Mouse (Mus musculus) mesoderm, embryonic 11.5 days (tissue): ENCODE results near the gene Lpcat1.

Experiments
- DNase-seq: peaks from one replicate; pipeline ENCODE4 v3.0.0-alpha.2; 2012; ENCODE audit warnings: low read depth, low spot score

Gene Lpcat1

DNA sequence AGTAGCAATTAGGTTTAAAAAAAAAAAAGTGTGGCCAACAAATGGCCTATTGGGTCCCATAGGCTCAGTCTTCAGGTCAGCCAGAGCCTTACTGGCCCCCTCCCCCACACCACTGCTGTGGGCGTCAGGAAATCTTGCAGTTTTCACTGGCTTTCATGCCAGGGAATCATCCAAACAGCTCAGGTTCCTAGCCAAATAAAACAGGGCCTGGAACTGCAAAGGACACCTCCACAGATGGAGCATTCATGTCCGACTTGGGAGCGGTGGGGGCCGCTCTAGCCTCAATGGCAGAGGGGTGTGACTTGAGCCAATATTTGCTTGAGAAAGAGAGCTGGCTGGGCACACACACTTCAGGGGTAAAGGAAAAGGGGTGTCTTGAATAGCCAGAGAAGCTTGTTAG is 20.5 kb upstream of the Lpcat1 start:
- DNase-seq: peak; percentile 12

- DNase-seq: peak; percentile 8
These were observed 20.1 kb upstream of the Lpcat1 start for GRCm38 (mm10) chr13:73446943-73447342.

DNA sequence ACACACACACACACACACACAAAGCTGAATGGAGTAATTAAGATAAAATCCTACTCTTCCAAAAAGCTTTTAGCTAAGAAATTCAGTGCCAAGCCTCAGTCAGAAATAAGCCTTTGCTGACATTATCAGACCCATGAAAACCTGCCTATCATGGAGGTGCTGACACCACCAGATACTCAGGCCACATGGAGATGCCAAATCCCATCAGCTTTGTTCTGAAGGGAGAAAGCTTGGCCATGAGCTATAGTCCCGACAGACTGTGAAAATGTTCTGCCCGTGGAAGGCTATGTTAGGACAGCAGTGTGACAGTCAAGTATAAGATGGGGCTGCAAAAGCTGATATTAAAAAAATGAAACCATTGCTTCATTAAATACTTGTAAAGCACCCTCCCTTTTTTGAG is 19.5 kb upstream of the Lpcat1 start:
- no peak for DNase-seq

GRCm38 (mm10) chr13:73448201-73448600 is 18.8 kb upstream of the Lpcat1 start:
- no peak for DNase-seq

- DNase-seq: no peak
These were observed 18.3 kb upstream of the Lpcat1 start for GRCm38 (mm10) chr13:73448723-73449122.

DNA sequence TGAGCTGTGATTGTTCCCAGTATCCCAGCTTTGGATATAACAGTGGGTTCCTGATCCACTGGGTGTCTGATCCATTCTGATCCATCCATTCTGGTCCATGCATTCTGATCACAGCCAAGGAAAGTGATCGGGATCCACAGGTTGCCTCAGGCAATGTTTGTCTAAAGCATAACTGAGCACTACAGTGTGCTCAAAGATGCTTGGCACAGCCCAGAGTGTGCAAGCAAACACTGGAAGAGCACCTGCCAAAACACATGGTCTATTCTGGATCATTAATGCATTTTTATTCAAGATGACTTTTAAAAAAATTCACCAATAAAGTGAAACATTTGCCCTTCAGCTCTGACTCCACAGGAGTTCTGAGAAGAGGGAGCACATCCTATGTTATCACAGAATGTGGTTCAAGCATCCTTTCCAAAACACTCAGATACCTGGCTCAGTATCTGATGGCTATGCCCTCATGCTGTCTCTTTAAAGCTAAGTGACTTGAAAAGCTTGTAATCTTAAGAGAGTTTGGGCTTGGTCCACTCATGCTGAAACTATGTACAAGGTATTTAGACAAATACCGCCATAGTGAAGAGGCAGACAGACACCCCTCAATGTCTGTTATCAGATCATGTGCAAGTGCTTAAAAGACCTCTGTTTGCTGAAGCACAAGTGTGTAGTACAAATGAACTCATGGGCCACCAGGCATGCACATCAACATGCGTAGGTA is 13.3 kb upstream of the Lpcat1 start:
- no peak for DNase-seq

- no peak for DNase-seq
These were observed 11.7 kb upstream of the Lpcat1 start for GRCm38 (mm10) chr13:73455328-73455727.

DNA sequence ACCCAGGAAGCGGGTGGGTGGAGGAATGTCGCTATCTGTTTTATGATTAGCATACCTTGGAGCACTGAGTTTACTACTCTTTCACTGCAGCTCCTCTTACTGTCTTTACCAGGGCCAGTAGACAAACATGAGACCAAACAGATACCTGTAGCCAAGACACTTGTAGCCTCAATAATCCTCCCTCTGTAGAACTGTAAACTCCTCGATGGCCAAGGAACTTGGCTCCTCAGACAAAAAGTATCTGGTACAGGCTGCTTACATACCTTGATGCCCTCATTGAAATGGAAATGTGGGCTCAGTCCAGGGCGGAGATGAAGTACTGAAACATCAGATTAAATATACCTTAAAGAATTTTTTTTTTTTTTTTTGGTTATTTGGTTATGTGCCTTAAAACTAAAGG is 9.7 kb upstream of the Lpcat1 start:
- no peak for DNase-seq

- no peak for DNase-seq
These were observed 9.3 kb upstream of the Lpcat1 start for GRCm38 (mm10) chr13:73457741-73458140.

DNA sequence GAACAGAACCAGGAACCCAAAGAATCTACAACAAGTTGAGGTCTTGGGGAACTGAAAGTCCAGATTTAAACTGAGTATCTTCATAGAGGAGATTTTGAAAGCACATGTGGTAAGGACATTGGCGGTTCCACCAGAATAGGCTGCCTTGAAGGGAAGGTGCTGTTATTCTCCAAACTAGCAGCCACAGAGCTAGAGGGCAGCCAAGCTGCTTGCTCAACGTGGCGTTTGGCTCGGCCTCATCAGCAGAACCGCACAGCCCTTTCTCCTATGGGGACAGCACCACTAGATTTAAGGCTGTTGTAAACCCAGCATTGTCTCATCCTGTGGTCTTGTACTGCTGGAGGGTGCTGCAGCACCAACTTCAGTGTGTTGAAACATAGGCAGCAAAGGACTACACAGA is 8.3 kb upstream of the Lpcat1 start:
- DNase-seq: no peak

GRCm38 (mm10) chr13:73459189-73459850 is 7.7 kb upstream of the Lpcat1 start:
- no peak for DNase-seq

DNA sequence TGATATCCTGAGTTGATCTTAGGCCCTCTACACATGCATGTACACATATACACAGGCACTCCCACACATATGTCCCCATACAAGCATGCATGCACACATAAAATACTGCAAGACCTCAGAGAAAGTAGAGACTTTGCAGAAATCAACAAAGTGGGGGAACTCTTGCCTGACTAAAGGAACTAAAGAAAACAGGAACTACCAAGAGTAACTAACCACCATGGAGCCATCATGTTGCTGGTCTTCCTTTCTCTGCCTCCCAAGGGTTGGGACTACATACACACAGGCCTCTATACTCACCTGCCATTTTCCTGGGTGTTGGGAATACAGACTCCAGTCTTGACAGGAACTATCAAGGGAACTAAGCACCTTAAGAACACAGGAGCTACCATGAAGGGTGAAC is 5.4 kb upstream of the Lpcat1 start:
- DNase-seq: no peak

GRCm38 (mm10) chr13:73465156-73465555 is 1.8 kb upstream of the Lpcat1 start:
- DNase-seq: no peak

GRCm38 (mm10) chr13:73466411-73466810 is 586 bp upstream of the Lpcat1 start:
- DNase-seq: no peak

GRCm38 (mm10) chr13:73467421-73468237 is 632 bp downstream of the Lpcat1 start:
- DNase-seq: peak; percentile 12

- DNase-seq: no peak
These were observed 1.8 kb downstream of the Lpcat1 start for GRCm38 (mm10) chr13:73468834-73469233.

DNA sequence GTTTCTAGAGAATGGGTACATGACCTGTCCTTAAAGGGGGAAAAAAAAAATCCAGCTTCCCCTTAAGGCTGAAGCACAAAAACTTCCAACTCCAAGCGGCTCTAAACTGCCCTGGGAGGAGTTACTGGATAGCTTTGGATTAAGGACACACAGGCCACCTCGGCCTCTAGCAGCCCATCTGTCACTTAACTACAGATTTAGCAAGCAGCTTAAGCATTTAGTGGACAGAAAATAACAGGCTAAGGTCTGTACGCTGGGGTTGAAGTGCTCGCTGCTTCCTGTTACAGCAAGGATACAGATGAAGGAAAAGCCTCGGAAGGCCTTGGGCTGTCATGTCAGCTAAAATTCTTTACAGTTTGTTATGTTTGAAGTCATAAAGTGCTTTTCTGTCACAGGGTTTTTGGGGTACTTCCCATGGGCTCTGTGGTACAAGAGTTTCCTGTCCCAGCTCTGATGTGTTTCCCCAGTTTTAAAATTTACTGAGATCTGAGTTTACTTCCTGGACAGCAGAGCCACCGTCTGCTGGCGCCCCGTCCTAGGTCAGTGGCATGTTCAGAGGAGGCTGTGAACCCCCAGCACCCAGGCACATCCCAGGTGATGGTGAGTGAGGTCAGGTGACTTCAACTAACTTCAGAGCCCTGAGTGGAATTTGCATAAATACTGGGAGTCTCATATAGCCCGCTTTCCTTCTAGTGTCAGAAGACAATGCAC is 2.4 kb downstream of the Lpcat1 start:
- DNase-seq: no peak

DNA sequence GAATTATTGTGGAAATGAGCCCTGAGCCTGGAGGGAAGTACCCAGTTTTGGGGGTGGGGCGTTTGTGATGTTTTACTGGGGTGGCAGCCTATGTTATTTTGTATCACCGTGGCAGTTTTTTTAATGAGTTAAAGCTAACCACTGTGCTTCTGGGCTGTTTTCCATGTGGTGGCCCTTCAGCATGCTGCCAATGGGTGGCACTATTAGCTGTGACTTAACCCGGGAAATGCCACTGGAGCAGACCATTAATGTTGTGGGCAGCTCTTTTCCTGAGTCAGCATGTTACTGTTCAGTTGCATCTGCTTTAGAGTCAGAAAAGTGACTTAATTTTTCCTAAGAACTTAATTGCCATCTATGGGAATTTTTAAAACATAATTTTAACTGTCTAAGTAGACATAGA is 5.5 kb downstream of the Lpcat1 start:
- no peak for DNase-seq

- DNase-seq: no peak
These were observed 6.7 kb downstream of the Lpcat1 start for GRCm38 (mm10) chr13:73473746-73474145.

- no peak for DNase-seq
These were observed 7.2 kb downstream of the Lpcat1 start for GRCm38 (mm10) chr13:73474163-73474562.

DNA sequence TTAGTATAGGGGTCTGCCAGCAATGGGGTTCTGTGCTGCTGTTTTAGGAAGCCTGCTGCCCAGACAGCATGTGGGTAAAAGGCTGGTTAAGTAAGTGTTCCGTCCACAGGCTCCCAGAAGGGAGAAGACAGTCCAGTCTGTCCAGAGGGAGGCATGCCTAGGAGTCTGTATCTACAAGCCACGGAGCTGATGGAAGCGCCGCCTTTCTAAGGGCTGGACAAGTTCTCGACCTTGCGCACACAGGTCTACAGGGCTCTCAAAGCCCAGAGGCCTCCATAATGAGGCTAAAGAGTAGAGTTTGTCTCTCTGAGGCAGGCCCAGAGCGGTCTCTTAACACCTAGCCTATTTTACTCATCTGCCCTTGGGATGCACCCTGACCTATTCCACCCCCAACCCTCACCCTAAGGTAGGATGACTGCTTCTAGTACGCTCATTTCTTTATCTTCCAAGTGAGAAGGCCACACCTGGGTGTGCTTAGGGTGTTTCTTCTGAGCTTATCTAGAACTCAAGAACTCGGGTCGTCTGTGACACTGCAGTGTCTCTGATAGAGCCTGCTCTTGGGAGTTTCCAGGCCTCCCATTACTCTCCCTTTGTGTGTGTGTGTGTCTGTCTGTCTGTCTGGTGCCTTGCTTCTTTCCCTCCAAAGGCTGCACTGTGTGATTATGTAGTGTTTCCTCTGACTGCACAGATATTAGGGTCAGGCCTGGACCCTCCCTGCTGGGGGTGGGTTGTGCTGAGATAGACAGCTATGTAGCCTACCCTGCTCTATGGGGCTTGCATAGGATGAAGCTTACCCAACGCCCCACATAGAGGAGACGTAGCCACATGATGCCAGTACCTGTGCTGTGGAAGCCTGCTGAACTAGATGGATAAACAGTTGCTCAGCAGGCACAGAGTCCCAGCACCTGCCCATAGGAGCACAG is 8.3 kb downstream of the Lpcat1 start:
- DNase-seq: no peak
